Mouse (Mus musculus) embryonic stem cell, embryonic (primary cell): ENCODE results near the gene Gm5737.

Source experiments
- CTCF ChIA-PET, 4 experiments: fragments of 300-600 bp in 2 of 4; fragments of 350-600 bp in 2 of 4; sonication (Branson Sonifier 250); formaldehyde crosslinking; loops; one replicate each; lab custom pipeline; 2022; ENCODE audit warnings: inconsistent platforms in 2 of 4; lab: Charles Lee
- POLR2A ChIA-PET, 4 experiments: fragments of 300-600 bp in 2 of 4; fragments of 350-600 bp in 2 of 4; sonication (Branson Sonifier 250); formaldehyde crosslinking; loops; one replicate each; lab custom pipeline; 2022; ENCODE audit warnings: antibody characterized with exemption in 4 of 4, inconsistent platforms in 1 of 4; lab: Charles Lee

The Gm5737 gene

GRCm38 (mm10) chr7:120811834-120812415 is at the start of gene Gm5737:
Gene Gm5737 (plus strand): TSS chr7:120812365.
- ChIA-PET CTCF (no interaction called here), POLR2A (no interaction called here)

GRCm38 (mm10) chr7:120767369-120767768 is 44.8 kb upstream of the Gm5737 start:
- CTCF ChIA-PET, result interaction anchor here (0.5 to 0.7 kb wide), 5 partner anchors 32 to 1756 kb away, joined by 3 to 6 read pairs (median 4); no protein-coding TSS in a partner anchor
- POLR2A ChIA-PET, result interaction anchor here in 1 of 4 experiments (1.3 kb wide), 1 partner anchor 8 kb away, joined by 3 read pairs; no protein-coding TSS in a partner anchor

DNA sequence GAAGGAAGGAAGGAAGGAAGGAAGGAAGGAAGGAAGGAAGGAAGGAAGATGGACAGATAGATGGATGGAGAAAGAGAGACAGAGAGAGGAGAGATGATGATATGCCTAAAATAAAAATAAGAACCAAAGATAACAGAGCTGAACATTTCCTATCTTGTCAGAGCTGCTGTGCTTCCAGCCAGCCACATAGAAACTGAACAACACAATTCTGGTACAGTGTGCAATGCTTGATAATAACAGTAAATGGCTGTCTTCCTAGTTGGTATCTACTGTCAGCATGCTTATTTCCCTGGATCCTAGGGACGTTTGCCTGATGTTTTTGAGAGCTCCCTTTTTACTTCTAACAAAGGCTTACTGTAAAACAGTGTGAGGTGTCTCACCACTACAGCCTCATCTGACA is 40.8 kb upstream of the Gm5737 start:
- ChIA-PET CTCF (no interaction called here), POLR2A (interaction anchor here in 1 of 4 experiments (0.7 kb wide), 1 partner anchor 29 kb away, joined by 3 read pairs; no protein-coding TSS in a partner anchor)

- CTCF ChIA-PET, result no interaction called here
- POLR2A ChIA-PET, result interaction anchor here in 1 of 4 experiments (0.7 kb wide), 1 partner anchor 721 kb away, joined by 3 read pairs; no protein-coding TSS in a partner anchor
These were observed 34.2 kb upstream of the Gm5737 start for GRCm38 (mm10) chr7:120778012-120778411.

- CTCF ChIA-PET, result no interaction called here
- POLR2A ChIA-PET, result no interaction called here
These were observed 16.6 kb upstream of the Gm5737 start for GRCm38 (mm10) chr7:120795544-120795943.

- ChIA-PET CTCF (no interaction called here), POLR2A (no interaction called here)
These were observed 15.8 kb upstream of the Gm5737 start for GRCm38 (mm10) chr7:120796369-120796768.

DNA sequence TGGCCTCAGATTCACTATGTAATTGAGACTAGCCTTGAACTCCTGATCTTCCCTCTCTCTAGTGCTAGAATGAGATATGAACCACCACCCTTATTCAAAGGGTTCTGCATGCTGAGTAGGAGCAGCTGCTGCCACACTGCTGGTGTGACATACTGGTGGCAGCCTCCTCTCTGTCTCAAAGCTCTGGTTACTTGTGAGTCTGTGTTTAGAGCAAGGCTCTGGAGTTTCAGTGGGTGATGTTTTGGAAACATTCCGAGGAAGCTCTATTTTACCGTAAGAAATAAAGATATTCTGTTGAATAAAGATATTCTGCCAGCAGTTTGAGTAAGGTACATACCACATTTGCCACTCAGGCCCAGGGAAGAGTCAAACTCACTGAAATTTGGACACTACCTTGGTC is 8.9 kb upstream of the Gm5737 start:
- POLR2A ChIA-PET, result no interaction called here
- CTCF ChIA-PET, result no interaction called here

DNA sequence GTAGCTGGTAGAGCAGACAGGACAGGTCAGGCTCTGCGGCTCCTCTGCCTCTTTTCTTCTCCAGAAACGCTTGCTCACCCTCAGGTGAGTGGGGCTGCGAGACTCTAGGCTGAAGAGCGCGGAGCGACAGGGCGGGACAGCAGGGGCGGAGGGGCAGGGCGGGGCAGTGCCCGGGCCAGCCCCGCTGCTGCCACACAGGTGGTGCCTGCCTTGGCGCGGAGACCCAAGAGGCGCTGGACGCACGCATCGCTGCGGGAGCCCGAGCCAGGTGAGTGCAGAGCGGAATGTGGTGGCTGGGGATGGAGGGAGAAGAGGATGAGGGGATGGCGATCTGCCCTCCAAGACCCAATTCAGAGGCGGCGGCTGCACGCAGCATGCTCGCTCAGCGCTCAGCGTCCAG is 2.5 kb upstream of the Gm5737 start:
- CTCF ChIA-PET, result no interaction called here
- POLR2A ChIA-PET, result no interaction called here

DNA sequence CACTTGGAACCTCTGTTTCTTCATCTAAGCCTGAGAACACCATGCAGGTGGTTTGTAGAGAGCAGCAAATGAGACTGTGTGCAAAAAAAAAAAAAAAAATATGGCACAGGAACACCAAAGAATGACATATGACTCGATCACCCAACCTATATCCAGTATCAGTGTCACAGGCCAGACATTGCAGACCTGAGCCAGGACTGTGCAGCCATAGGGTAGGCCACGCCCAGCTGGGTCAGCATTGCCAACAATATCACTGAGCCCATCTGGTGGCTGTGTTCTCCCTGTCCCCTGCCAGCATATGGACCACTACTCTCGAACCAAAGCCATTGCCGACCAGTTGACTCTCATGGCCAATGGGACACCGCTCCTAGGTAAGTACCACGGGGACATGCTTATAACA is 5.4 kb downstream of the Gm5737 start:
- ChIA-PET POLR2A (interaction anchor here in 1 of 4 experiments (0.7 kb wide), 1 partner anchor 1147 kb away, joined by 5 read pairs; no protein-coding TSS in a partner anchor), CTCF (no interaction called here)

- ChIA-PET CTCF (no interaction called here), POLR2A (no interaction called here)
These were observed 7.2 kb downstream of the Gm5737 start for GRCm38 (mm10) chr7:120819386-120819785.

- POLR2A ChIA-PET, result interaction anchor here in 1 of 4 experiments (1.0 kb wide), 1 partner anchor 156 kb away, joined by 3 read pairs; no protein-coding TSS in a partner anchor
- CTCF ChIA-PET, result interaction anchor here in 2 of 4 experiments (0.6 to 1.3 kb wide), 5 partner anchors 55 to 154 kb away, joined by 3 to 5 read pairs (median 3); no protein-coding TSS in a partner anchor
These were observed 11.1 kb downstream of the Gm5737 start for GRCm38 (mm10) chr7:120823248-120823647.

- POLR2A ChIA-PET, result no interaction called here
- CTCF ChIA-PET, result interaction anchor here in 1 of 4 experiments (0.7 kb wide), 1 partner anchor 87 kb away, joined by 4 read pairs; no protein-coding TSS in a partner anchor
These were observed 12.9 kb downstream of the Gm5737 start for GRCm38 (mm10) chr7:120825097-120825496.

GRCm38 (mm10) chr7:120826408-120826807 is 14.2 kb downstream of the Gm5737 start:
- ChIA-PET POLR2A (interaction anchor here (0.6 to 1.3 kb wide), 5 partner anchors 9 to 314 kb away, joined by 3 to 6 read pairs (median 4); no protein-coding TSS in a partner anchor), CTCF (interaction anchor here (0.6 to 1.4 kb wide), 27 partner anchors 9 to 243 kb away, joined by 3 to 14 read pairs (median 3); partner anchors contain the start of genes Eef2k (in 1 of the 4), Pdzd9 (in 1 of the 4) and Uqcrc2 (in 1 of the 4))

- ChIA-PET CTCF (interaction anchor here (0.5 to 1.3 kb wide), 7 partner anchors 12 to 586 kb away, joined by 3 to 5 read pairs (median 3); partner anchors contain the start of genes Eef2k (in 1 of the 4) and Polr3e (in 1 of the 4)), POLR2A (interaction anchor here (0.6 to 3.2 kb wide), 20 partner anchors 9 to 305 kb away, joined by 3 to 22 read pairs (median 4); partner anchors contain the start of genes Cdr2 (in 2 of the 4), Eef2k (in 2 of the 4), Mfsd13b (in 2 of the 4) and Polr3e (in 1 of the 4))
These were observed 18.5 kb downstream of the Gm5737 start for GRCm38 (mm10) chr7:120830431-120831381.

DNA sequence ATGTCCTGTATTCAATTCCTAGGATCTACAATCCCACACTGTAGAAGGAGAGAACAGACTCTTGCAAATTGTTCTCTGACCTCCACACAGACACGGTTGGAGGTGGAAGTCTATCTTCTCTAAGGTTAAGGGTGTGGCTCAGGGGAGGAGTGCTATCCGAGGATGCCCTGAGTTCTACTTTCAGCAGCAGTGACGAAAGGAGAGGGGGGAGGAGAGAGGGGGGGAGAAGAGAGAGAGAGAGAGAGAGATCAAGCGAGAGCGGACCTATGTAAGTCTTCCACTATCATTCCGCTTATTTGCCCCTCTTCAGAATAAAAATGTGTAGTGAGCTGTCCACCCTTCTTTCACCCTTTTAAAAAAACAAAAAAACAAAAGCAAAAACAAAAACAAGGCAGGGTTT is 22.3 kb downstream of the Gm5737 start:
- ChIA-PET POLR2A (interaction anchor here in 3 of 4 experiments (0.7 to 6.8 kb wide), 16 partner anchors 8 to 207 kb away, joined by 3 to 45 read pairs (median 8); partner anchors contain the start of genes Polr3e (in 3 of the 3), Cdr2 (in 1 of the 3), Eef2k (in 1 of the 3) and Mfsd13b (in 1 of the 3)), CTCF (interaction anchor here in 3 of 4 experiments (0.7 to 2.6 kb wide), 10 partner anchors 8 to 285 kb away, joined by 3 to 36 read pairs (median 5); partner anchors contain the start of gene Polr3e (in 2 of the 3))

DNA sequence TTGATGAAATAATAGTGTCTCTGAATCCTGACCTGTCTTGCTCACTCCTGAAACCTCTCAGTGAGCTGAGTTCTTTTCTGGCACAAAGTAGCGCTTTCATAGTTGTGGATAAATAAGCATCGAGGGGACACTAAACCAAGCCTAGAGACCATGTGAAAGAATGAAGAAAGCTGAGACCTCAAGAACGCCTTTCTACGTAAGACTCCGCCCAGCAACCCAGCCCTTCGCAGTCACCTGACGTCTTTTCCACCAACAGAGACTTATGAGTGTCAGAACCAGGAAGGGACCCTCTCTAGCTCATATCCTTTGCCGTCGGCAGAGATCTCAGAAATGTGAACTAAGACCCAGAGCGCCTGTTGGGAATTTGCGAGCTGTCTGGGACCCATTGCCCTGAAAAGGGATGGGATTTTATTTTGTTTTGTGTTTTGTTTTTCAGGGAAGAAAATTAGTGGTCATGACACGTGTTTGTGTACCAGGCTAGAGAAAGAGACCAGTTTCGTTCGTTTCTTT is 22.8 kb downstream of the Gm5737 start:
- CTCF ChIA-PET, result interaction anchor here (0.6 to 2.9 kb wide), 26 partner anchors 8 to 285 kb away, joined by 3 to 36 read pairs (median 4); partner anchors contain the start of genes Polr3e (in 4 of the 4), Cdr2 (in 1 of the 4), Mfsd13b (in 1 of the 4) and Uqcrc2 (in 1 of the 4)
- POLR2A ChIA-PET, result interaction anchor here (0.5 to 6.8 kb wide), 28 partner anchors 9 to 206 kb away, joined by 3 to 45 read pairs (median 4); partner anchors contain the start of genes Polr3e (in 3 of the 4), Mfsd13b (in 2 of the 4), Cdr2 (in 1 of the 4) and Eef2k (in 1 of the 4)
